Mouse (Mus musculus): ENCODE measurements at regions not wholly inside any gene's neighbourhood (a gene's known extent, or its start where the extent isn't known, plus 50 kb on each side); places are given as distances from the start of the nearest gene placed in this dataset.
"Not testable (repeated sequence)": the region's sequence is repeated elsewhere in the genome, so short reads cannot be mapped to it uniquely, and the experiment has no call there.

DNA sequence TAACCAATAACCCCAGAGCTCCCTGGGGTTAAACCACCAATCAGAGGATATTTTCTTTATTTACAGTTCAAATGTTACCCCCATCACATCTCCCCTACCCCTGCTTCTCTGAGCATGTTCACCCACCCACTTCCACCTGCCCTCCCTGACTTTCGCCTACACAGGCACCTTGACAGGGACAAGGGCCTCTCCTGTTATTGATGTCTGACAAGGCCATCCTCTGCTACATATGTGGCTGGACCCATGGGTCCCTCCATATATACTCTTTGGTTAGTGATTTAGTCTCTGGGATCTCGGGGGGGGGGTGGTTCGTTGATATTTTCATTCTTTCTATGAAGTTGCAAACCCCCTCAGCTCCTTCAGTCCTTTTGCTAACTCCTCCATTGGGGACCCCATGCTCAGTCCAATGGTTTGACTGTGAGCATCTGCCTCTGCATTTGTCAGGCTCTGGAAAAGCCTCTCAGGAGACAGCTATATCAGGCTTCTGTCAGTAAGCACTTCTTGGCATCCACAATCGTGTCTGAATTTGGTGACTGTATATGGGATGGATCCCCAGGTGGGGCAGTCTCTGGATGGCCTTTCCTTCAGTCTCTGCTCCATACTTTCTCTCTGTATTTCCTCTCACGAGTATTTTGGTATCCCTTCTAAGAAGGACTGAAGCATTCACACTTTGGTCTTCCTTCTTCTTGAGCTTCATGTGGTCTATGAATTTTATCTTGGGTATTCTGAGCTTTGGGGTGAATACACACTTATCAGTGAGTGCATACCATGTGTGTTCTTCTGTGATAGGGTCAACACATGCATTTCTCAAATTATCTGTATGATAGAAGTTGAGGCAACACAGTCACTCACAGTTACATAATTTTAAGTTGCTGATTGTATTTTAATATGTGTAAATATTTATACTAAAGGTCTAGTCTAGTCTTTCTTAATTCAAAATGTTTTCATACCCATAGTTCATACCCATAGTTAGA lies 220.8 kb upstream of the Tusc1 start:
- Histone ChIP-seq H3K4me3 (ENCODE audit: low read depth, low read length) (no peak overlapping the region), H3K27me3 (ENCODE audit: insufficient read depth, low read length) (no peaks in the 10 kb centered on the region), H3K36me3 (replicated peaks) (no peaks in the 10 kb centered on the region), H3K9me3 (replicated peaks) (no peaks in the 10 kb centered on the region), H3K4me1 (ENCODE audit: insufficient read depth, low read depth, low read length) (peaks cover 13% of the 10 kb centered on the region; the same call in 1 of the 2 replicates)
- no peak for DNase-seq (ENCODE audit: low spot score)
- ATAC-seq (ENCODE audit: extremely low read depth, insufficient number of reproducible peaks, low FRiP score, poor library complexity, severe bottlenecking), result no peak; the same call in 1 of the 2 replicates
- 0 out of 2 replicates have a peak, but pooled peaks have one; percentile 18 for TF ChIP-seq TAL1 (conservative IDR thresholded peaks at IDR 0.05; ENCODE audit: low read depth, low read length)
- TF ChIP-seq GATA2 (IDR thresholded peaks at IDR 0.05; ENCODE audit: borderline replicate concordance, low read depth, low read length), result no peak

DNA sequence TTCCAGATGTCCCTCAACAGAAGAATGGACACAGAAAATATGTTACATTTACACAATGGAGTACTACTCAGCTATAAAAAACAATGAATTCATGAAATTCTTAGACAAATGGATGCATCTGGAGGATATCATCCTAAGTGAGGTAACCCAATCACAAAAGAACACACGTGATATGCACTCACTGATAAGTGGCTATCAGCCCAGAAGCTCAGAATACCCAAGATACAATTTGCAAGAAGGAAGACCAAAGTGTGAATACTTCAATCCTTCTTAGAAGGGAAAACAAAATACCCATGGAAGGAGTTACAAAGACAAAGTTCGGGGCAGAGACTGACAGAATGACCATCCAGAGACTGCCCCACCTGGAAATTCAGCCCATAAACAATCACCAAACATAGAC lies 219.9 kb upstream of the Tusc1 start:
- not testable (repeated sequence) for ATAC-seq (ENCODE audit: extremely low read depth, insufficient number of reproducible peaks, low FRiP score, poor library complexity, severe bottlenecking); DNase-seq (ENCODE audit: low spot score); H3K36me3 ChIP-seq (replicated peaks); H3K9me3 ChIP-seq (replicated peaks); H3K4me3 ChIP-seq (ENCODE audit: low read depth, low read length); H3K27me3 ChIP-seq (ENCODE audit: insufficient read depth, low read length)
- H3K4me1 ChIP-seq (ENCODE audit: insufficient read depth, low read depth, low read length), result peaks cover 15% of the 10 kb centered on the region; the same call in 1 of the 2 replicates

DNA sequence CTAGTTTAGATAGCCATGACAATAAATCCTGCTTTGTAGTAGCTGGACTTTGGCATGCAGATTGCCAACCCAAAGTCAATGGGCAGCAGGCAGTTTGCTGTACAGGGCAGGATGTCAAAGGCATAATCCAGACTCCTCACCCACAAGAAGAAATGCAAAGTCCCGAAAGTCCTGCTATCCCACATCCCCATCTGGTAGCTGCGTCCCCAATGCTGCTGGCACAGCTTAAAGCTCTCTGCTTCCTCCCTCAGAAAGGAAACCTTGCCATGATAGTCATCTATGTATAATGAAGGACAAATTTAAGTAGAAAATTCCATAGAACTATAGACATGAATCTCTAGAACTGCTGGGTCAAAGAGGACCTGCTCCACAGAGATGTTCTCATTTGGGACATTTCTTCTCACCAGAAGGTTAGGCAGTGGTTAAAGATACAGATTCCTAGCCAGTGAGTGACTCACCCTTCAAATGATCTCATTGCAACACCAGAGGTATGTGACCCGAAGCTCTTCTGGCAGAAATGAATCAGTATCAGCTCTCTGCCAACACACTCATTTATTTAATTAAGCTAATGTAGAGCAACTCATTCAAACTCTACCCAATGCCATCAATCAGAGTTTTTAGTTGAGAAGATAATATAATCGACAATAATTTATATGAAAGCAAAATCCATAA lies 217.3 kb upstream of the Tusc1 start:
- ATAC-seq (ENCODE audit: extremely low read depth, insufficient number of reproducible peaks, low FRiP score, poor library complexity, severe bottlenecking) (no peak), DNase-seq (ENCODE audit: low spot score) (no peak)
- H3K9me3 ChIP-seq (replicated peaks), result no peaks in the 10 kb centered on the region
- no peak for TF ChIP-seq GATA1 (IDR thresholded peaks at IDR 0.05; ENCODE audit: borderline replicate concordance, low read length)
- TF ChIP-seq POLR2AphosphoS5 (IDR thresholded peaks at IDR 0.05; ENCODE audit: insufficient replicate concordance, low read depth, low read length), result no peak
- no peak for TF ChIP-seq TAL1 (conservative IDR thresholded peaks at IDR 0.05; ENCODE audit: low read depth, low read length)
- no peak for TF ChIP-seq GATA2 (IDR thresholded peaks at IDR 0.05; ENCODE audit: borderline replicate concordance, low read depth, low read length)
- TF ChIP-seq CTCF (IDR thresholded peaks at IDR 0.05; ENCODE audit: low read depth, low read length), result no peak
- no peaks in the 10 kb centered on the region for H3K36me3 ChIP-seq (replicated peaks)
- H3K4me3 ChIP-seq (ENCODE audit: low read depth, low read length), result no peak overlapping the region
- peaks cover 17% of the 10 kb centered on the region; the same call in 1 of the 2 replicates for H3K4me1 ChIP-seq (ENCODE audit: insufficient read depth, low read depth, low read length)
- no peaks in the 10 kb centered on the region for H3K27me3 ChIP-seq (ENCODE audit: insufficient read depth, low read length)

DNA sequence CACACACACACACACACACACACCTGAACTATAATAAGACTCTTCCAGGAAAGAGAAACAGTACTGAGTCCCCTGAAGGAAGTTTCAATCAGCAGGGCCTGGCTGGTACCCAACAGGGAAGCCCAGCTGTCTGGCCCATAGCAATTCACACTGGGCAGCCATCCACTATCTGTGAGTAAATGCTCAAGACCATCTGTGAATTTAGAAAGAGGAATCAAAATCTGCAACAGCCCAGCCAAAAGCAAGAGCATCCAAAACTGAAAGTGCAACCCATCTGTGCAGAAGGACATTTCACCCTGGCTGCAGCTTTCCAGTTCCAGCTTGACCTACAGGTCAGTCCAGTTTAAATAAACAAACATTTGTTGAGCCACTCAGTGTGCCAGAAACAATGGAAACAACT lies 215.8 kb upstream of the Tusc1 start:
- TF ChIP-seq CTCF (IDR thresholded peaks at IDR 0.05; ENCODE audit: low read depth, low read length) (no peak), TAL1 (conservative IDR thresholded peaks at IDR 0.05; ENCODE audit: low read depth, low read length) (no peak), GATA2 (IDR thresholded peaks at IDR 0.05; ENCODE audit: borderline replicate concordance, low read depth, low read length) (no peak), GATA1 (IDR thresholded peaks at IDR 0.05; ENCODE audit: borderline replicate concordance, low read length) (no peak), POLR2AphosphoS5 (IDR thresholded peaks at IDR 0.05; ENCODE audit: insufficient replicate concordance, low read depth, low read length) (no peak)
- Histone ChIP-seq H3K36me3 (replicated peaks) (no peaks in the 10 kb centered on the region), H3K27me3 (ENCODE audit: insufficient read depth, low read length) (no peaks in the 10 kb centered on the region), H3K9me3 (replicated peaks) (no peaks in the 10 kb centered on the region), H3K4me1 (ENCODE audit: insufficient read depth, low read depth, low read length) (peaks cover 21% of the 10 kb centered on the region; the same call in 1 of the 2 replicates), H3K4me3 (ENCODE audit: low read depth, low read length) (no peak overlapping the region)
- no peak for ATAC-seq (ENCODE audit: extremely low read depth, insufficient number of reproducible peaks, low FRiP score, poor library complexity, severe bottlenecking)
- DNase-seq (ENCODE audit: low spot score), result no peak

DNA sequence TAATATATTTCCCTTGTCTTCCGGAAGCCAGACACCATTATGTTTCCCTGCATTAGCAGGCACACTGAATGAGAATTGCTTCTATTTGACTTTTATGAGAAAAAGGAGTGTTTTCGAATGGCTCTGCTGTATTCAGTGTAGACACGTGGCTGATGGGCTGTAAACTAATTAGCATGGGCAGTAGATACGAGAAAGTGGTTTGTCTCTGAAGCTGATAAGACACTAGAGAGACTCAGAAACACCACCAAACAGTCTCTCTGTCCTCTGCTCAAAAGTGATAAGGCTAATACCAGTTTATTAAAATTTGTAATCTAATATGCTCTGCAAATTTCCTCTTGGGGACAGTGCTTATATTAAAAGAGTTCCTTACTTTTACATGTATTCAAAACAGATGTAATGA lies 205.3 kb upstream of the Tusc1 start:
- Histone ChIP-seq H3K9me3 (replicated peaks) (peaks cover 7% of the 10 kb centered on the region; the same call in 1 of the 2 replicates), H3K4me3 (ENCODE audit: low read depth, low read length) (no peak overlapping the region), H3K4me1 (ENCODE audit: insufficient read depth, low read depth, low read length) (peaks cover 33% of the 10 kb centered on the region), H3K36me3 (replicated peaks) (peaks cover 2% of the 10 kb centered on the region), H3K27me3 (ENCODE audit: insufficient read depth, low read length) (no peaks in the 10 kb centered on the region)
- ATAC-seq (ENCODE audit: extremely low read depth, insufficient number of reproducible peaks, low FRiP score, poor library complexity, severe bottlenecking), result peak; percentile 100
- DNase-seq (ENCODE audit: low spot score), result peak; percentile 51
- TF ChIP-seq GATA2 (IDR thresholded peaks at IDR 0.05; ENCODE audit: borderline replicate concordance, low read depth, low read length) (no peak), TAL1 (conservative IDR thresholded peaks at IDR 0.05; ENCODE audit: low read depth, low read length) (peak; percentile 82)

DNA sequence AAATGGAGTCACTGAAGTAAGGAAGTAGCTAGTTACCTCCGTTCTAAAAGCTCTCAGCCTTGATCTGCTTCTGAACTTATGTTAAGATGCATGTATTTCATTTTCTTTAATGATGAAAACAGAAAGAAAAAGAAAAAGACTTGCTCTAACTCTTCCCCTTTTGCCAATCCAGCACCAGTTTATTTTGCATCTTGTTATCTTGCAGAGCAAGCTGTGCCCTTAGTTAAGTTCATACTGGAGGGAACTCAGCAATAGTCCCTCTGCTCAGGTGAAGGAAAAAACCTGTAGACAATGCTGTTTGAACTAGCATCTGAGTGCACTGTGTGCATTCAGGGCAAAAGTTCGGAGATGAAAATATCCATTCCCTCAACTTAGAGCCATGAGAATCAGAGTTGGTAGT lies 192.1 kb upstream of the Tusc1 start:
- Histone ChIP-seq H3K4me3 (ENCODE audit: low read depth, low read length) (no peak overlapping the region), H3K9me3 (replicated peaks) (no peaks in the 10 kb centered on the region), H3K27me3 (ENCODE audit: insufficient read depth, low read length) (no peaks in the 10 kb centered on the region), H3K4me1 (ENCODE audit: insufficient read depth, low read depth, low read length) (peaks cover 29% of the 10 kb centered on the region), H3K36me3 (replicated peaks) (no peaks in the 10 kb centered on the region)
- TF ChIP-seq POLR2AphosphoS5 (IDR thresholded peaks at IDR 0.05; ENCODE audit: insufficient replicate concordance, low read depth, low read length) (no peak), GATA1 (IDR thresholded peaks at IDR 0.05; ENCODE audit: borderline replicate concordance, low read length) (no peak), GATA2 (IDR thresholded peaks at IDR 0.05; ENCODE audit: borderline replicate concordance, low read depth, low read length) (no peak), TAL1 (conservative IDR thresholded peaks at IDR 0.05; ENCODE audit: low read depth, low read length) (no peak), CTCF (IDR thresholded peaks at IDR 0.05; ENCODE audit: low read depth, low read length) (no peak)
- ATAC-seq (ENCODE audit: extremely low read depth, insufficient number of reproducible peaks, low FRiP score, poor library complexity, severe bottlenecking) (0 out of 2 replicates have a peak, but pooled peaks have one; percentile 34), DNase-seq (ENCODE audit: low spot score) (no peak)
